Mouse (Mus musculus) C2C12 (cell line): ENCODE measurements at regions not wholly inside any gene's neighbourhood (a gene's known extent, or its start where the extent isn't known, plus 50 kb on each side); places are given as distances from the start of the nearest gene placed in this dataset.

Source experiments
- H3K27me3 ChIP-seq: one replicate; pipeline ENCODE4 v1.6.1; 2011; ENCODE audit not compliant: control insufficient read depth, insufficient read depth, insufficient read length
- H3K36me3 ChIP-seq: one replicate; pipeline ENCODE4 v1.6.1; 2011; ENCODE audit not compliant: control insufficient read depth, insufficient read depth
- H3K4me3 ChIP-seq: one replicate; pipeline ENCODE4 v1.5.1; 2011; ENCODE audit warnings: mild to moderate bottlenecking, control low read depth; ENCODE audit not compliant: poor library complexity, insufficient read depth, severe bottlenecking
- H3K79me2 ChIP-seq: one replicate; pipeline ENCODE4 v1.6.1; 2011; ENCODE audit not compliant: control insufficient read depth, insufficient read depth
- H3K79me3 ChIP-seq: one replicate; pipeline ENCODE4 v1.6.1; 2011; ENCODE audit warnings: low read depth, control low read depth
- H3ac ChIP-seq: one replicate; pipeline ENCODE3; 2011; ENCODE audit warnings: low read depth; ENCODE audit not compliant: control insufficient read depth, insufficient read length
- CEBPB ChIP-seq: IDR thresholded peaks from one replicate; pipeline ENCODE4 v1.6.1; 2011; ENCODE audit warnings: low read depth, mild to moderate bottlenecking, control low read depth, moderate library complexity
- CTCF ChIP-seq: IDR thresholded peaks from one replicate; pipeline ENCODE4 v1.5.1; 2011; ENCODE audit not compliant: control insufficient read depth, insufficient read depth, insufficient read length
- FOSL1 ChIP-seq: IDR thresholded peaks from one replicate; pipeline ENCODE4 v1.8.0; 2011; ENCODE audit warnings: mild to moderate bottlenecking, low read length; ENCODE audit not compliant: poor library complexity, insufficient read depth, severe bottlenecking
- MAX ChIP-seq: IDR thresholded peaks from one replicate; pipeline ENCODE4 v1.6.1; 2011; ENCODE audit warnings: mild to moderate bottlenecking, control low read depth
- MYOD1 ChIP-seq: IDR thresholded peaks from one replicate; pipeline ENCODE4 v1.6.1; 2011; ENCODE audit warnings: low read depth; ENCODE audit not compliant: control insufficient read depth, insufficient read length
- MYOG ChIP-seq: IDR thresholded peaks from one replicate; pipeline ENCODE4 v1.6.1; 2011; ENCODE audit not compliant: control insufficient read depth, insufficient read length; ENCODE audit errors: extremely low read depth
- USF1 ChIP-seq: IDR thresholded peaks from one replicate; pipeline ENCODE4 v1.6.1; 2011; ENCODE audit warnings: low read depth, mild to moderate bottlenecking, control low read depth, moderate library complexity

DNA sequence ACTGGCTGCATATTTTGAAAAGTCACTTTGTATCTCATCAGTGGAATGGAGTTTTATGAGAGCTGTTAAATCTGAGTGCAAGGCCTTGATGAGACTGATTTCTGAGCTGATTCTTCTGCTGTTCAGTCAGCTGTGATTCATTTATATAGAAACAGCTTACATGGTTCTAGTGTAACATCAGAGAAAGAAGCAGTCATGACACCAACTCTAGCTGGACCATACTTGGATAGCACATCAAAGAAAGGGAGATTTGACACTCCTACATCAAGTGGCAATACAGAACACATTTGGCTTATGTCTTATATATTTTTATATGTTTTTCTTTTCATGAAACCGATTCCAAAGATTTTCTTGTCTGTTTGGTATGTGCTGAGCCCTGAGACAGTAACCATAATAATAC lies 296.0 kb downstream of the Impad1 start:
- Histone ChIP-seq H3K79me3 (no peaks in the 10 kb centered on the region), H3K4me3 (no peak overlapping the region), H3K27me3 (no peaks in the 10 kb centered on the region), H3K36me3 (no peaks in the 10 kb centered on the region), H3K79me2 (no peaks in the 10 kb centered on the region), H3ac (no peak overlapping the region)
- TF ChIP-seq USF1 (no peak), MAX (no peak), MYOG (no peak), MYOD1 (no peak), CTCF (no peak)

DNA sequence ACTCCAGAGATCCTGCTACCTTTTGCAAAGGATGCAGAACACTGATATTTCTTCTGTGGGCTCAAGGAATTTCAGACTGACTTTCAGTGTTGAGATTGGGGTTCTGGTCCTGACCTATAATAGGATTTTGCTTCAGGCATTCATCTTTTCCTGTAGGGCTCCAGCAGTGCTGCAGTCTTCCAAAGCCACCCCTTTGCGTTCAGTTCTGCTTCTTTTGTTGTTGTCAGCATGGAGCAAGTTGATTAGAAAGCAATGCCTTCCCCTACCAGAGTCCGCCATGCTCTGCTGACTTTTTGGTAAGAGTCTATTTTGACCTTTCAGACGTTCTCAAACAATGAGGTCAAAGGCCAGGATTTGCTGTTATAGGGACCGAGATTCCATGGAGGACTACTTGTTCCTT lies 297.0 kb downstream of the Impad1 start:
- no peaks in the 10 kb centered on the region for H3K36me3 ChIP-seq
- H3ac ChIP-seq, result no peak overlapping the region
- TF ChIP-seq CEBPB (no peak), FOSL1 (no peak), MYOG (no peak), CTCF (no peak), USF1 (no peak), MAX (no peak), MYOD1 (no peak)
- H3K27me3 ChIP-seq, result no peaks in the 10 kb centered on the region
- H3K79me3 ChIP-seq, result no peaks in the 10 kb centered on the region
- no peak overlapping the region for H3K4me3 ChIP-seq
- H3K79me2 ChIP-seq, result no peaks in the 10 kb centered on the region

DNA sequence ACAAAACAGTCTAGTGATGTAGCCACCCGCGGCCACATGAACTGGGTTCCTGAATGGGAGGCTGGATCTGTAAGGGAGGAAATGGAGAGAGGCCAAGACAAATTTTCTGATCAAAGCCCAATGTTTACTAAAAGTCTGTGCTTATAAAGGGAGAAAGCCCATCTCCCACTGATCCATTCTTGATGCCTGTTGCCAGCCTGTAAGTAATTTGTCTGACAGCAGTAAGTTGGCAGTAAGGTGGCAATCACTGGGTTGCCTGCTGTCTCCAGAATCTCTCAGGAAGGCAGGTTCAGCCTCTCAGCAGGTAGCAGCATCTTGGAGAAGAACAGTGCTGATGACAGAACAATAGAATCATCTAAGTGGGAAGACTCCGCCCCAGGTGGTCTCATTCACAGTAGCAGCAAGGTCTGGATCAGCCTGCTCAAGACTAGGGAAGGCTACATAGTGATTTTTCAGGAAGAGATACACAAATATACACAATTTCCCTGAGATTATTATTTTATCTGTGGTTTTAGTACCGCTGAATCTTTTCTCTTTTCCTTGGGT lies 327.9 kb downstream of the Impad1 start:
- H3ac ChIP-seq, result no peak overlapping the region
- H3K79me3 ChIP-seq, result no peaks in the 10 kb centered on the region
- no peak overlapping the region for H3K4me3 ChIP-seq
- TF ChIP-seq CEBPB (no peak), MYOD1 (no peak), USF1 (no peak), FOSL1 (no peak)
- no peaks in the 10 kb centered on the region for H3K27me3 ChIP-seq
- no peaks in the 10 kb centered on the region for H3K79me2 ChIP-seq
- no peaks in the 10 kb centered on the region for H3K36me3 ChIP-seq

DNA sequence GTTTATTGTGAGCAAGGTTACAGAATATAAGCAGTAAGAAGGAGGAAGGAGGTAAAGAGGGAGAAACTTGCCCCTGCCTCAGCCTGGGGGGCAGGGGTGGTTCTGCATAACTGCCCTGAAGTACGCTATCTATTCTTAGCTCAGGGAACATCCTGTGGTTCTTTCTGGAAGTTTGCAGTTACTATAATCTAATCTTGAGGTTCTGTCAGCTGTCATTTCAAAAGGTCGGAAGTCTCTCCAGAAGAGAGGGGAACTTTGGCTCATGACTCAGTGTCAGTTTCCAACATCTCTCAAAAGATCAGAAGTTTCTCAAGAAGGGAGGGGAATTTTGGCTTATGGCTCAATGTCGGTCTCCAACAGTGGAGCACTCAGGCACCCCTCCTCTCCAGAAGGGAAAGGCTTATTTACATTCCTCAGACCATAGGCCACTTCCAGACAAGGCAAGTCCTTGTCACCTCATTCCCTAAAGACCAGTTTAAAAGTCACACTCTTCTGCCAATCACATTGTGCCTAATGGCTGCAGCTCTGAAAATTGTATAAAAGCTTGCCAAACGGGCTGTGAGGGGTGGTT lies 328.9 kb downstream of the Impad1 start:
- TF ChIP-seq MYOD1 (no peak), USF1 (no peak), MYOG (no peak), FOSL1 (no peak), CTCF (no peak), CEBPB (no peak), MAX (no peak)
- no peak overlapping the region for H3K4me3 ChIP-seq
- no peaks in the 10 kb centered on the region for H3K79me2 ChIP-seq
- no peaks in the 10 kb centered on the region for H3K27me3 ChIP-seq
- no peaks in the 10 kb centered on the region for H3K79me3 ChIP-seq
- no peaks in the 10 kb centered on the region for H3K36me3 ChIP-seq
- H3ac ChIP-seq, result no peak overlapping the region

DNA sequence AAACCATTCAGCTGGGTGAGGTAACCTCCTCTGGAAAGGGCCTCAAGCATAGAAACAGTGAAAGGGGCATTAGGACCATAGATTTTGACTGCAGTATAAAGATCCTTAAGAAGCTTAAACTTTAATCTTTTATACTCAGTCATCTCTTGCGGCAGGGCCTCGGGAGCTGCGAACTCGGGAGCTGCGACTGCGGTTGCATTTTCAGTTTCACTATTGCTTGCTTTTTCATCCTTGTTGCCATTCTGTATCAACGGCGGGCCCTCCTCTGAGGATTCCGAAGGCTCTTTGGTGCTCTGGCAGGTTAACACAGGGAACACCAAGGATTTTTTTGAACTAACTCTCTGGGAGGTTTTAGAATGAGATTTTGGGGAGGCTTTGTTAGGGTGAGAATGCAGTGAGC lies 333.9 kb downstream of the Impad1 start:
- TF ChIP-seq MYOD1 (no peak), CTCF (no peak), MAX (no peak), USF1 (no peak), CEBPB (no peak), FOSL1 (no peak), MYOG (no peak)
- no peaks in the 10 kb centered on the region for H3K36me3 ChIP-seq
- H3K4me3 ChIP-seq, result no peak overlapping the region
- no peaks in the 10 kb centered on the region for H3K27me3 ChIP-seq
- no peaks in the 10 kb centered on the region for H3K79me2 ChIP-seq
- H3ac ChIP-seq, result no peak overlapping the region
- no peaks in the 10 kb centered on the region for H3K79me3 ChIP-seq

DNA sequence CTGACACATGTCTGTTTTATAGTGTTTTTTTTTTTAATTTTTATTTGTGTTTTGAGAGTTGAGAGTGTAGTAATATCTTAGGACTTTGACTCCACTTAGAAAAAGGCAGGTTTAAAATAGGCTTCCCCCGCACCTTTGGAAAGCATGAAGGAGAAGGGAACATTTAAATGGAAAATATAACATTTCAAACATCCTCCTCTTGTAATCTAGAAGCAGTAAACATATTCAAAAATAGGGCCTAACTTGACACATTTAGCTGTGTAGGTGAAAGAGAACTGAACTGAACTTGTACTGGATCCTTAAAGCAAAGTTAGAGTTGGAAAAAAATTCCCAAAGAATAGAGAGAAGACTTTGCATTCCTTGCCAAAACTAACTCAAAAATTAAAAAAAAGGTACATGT lies 343.1 kb downstream of the Impad1 start:
- Histone ChIP-seq H3K79me3 (no peaks in the 10 kb centered on the region), H3K4me3 (no peak overlapping the region), H3ac (no peak overlapping the region), H3K36me3 (no peaks in the 10 kb centered on the region), H3K79me2 (no peaks in the 10 kb centered on the region), H3K27me3 (no peaks in the 10 kb centered on the region)
- TF ChIP-seq MYOG (no peak), FOSL1 (no peak), MYOD1 (no peak)
